Mouse (Mus musculus) lung, embryonic 15.5 days (tissue): Measurements from ENCODE around the gene Dgkd. TPM values are rescaled to one million over a fixed set of nuclear protein-coding genes. Genes with fewer than 3 reads are reported as not detected.

Experiments
- ATAC-seq: fragments of 200-750 bp; cut with Nextera tagmentation; 2 replicates; pipeline ENCODE4 v1.8.0; 2017; ENCODE audit warnings: moderate number of reproducible peaks, borderline replicate concordance; ENCODE audit not compliant: low FRiP score, low TSS enrichment; ENCODE audit errors: extremely low read depth
- H3K27ac ChIP-seq: fragments of 300-500 bp; sonication (generic); 2 replicates; pipeline ENCODE4 v1.5.1; 2015; ENCODE audit warnings: moderate library complexity, mild to moderate bottlenecking, inconsistent platforms
- H3K27me3 ChIP-seq: fragments of 300-500 bp; sonication (generic); 2 replicates; pipeline ENCODE4 v1.6.1; 2015; ENCODE audit warnings: inconsistent platforms
- H3K36me3 ChIP-seq: fragments of 300-500 bp; sonication (generic); 2 replicates; pipeline ENCODE4 v1.6.1; 2015; ENCODE audit warnings: inconsistent platforms
- H3K4me1 ChIP-seq: fragments of 300-500 bp; sonication (generic); 2 replicates; pipeline ENCODE4 v1.6.1; 2015; ENCODE audit warnings: inconsistent platforms
- H3K4me2 ChIP-seq: fragments of 300-500 bp; sonication (generic); 2 replicates; pipeline ENCODE4 v1.6.1; 2015; ENCODE audit warnings: inconsistent platforms, mild to moderate bottlenecking, moderate library complexity
- H3K4me3 ChIP-seq: fragments of 300-500 bp; sonication (generic); 2 replicates; pipeline ENCODE4 v1.5.1; 2015; ENCODE audit warnings: mild to moderate bottlenecking, inconsistent platforms
- H3K9ac ChIP-seq: fragments of 300-500 bp; sonication (generic); 2 replicates; pipeline ENCODE4 v1.6.1; 2015; ENCODE audit warnings: inconsistent platforms
- H3K9me3 ChIP-seq: fragments of 300-500 bp; sonication (generic); 2 replicates; pipeline ENCODE4 v1.6.1; 2016; ENCODE audit warnings: inconsistent platforms
- WGBS: fragments of 180-500 bp; shearing (Covaris S2); methylation state at CpG from one replicate; pipeline ENCODE4 v1.1.7; 2015; 5-methylcytosine and 5-hydroxymethylcytosine counted together
- polyA plus RNA-seq: library from polyadenylated mRNA; unstranded; fragments of >200 nt; fragmentation: Nextera tagmentation; extraction: Ambion mirVana; gene quantifications from 2 replicates; pipeline ENCODE4 v1.2.1, GENCODE M21; 2015

Dgkd gene
- polyA plus RNA-seq, 1 experiment from 2014 or later = 33.5 TPM

- WGBS = 64% methylated on average over 3 of the region's 3 CpGs
- Histone ChIP-seq H3K36me3 (peaks cover 48% of the 10 kb centered on the region), H3K27me3 (no peaks in the 10 kb centered on the region), H3K4me1 (no peaks in the 10 kb centered on the region), H3K4me3 (no peak overlapping the region), H3K9ac (no peak overlapping the region), H3K9me3 (no peaks in the 10 kb centered on the region), H3K27ac (no peak overlapping the region), H3K4me2 (no peak overlapping the region)
- ATAC-seq = no peak
Observed at GRCm38 (mm10) chr1:87920056-87920614, 67.0 kb downstream of the Dgkd start.

DNA sequence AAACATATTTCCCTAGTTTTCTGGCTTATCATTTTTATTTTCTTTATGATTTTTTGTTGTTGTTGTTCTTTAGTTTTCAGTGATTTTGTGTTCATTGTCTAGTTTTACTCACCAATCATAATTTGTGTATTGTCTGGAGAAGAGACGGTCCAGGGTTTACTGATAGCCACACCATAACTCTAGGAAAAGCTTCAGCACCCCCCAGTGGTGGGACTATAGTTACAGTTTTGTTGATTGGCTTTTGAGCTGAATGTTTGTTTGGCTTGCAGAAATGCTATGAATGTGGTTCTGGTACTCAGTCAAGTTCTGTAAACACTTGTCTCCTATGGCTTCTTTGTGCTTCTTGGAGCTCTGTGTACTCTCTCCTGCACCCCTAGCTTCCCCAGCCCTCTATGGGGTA, 69.6 kb downstream of the Dgkd start:
- Histone ChIP-seq H3K27me3 (no peaks in the 10 kb centered on the region), H3K9ac (no peak overlapping the region), H3K36me3 (peaks cover 65% of the 10 kb centered on the region), H3K4me2 (no peak overlapping the region), H3K9me3 (no peaks in the 10 kb centered on the region), H3K4me1 (no peaks in the 10 kb centered on the region), H3K4me3 (no peak overlapping the region), H3K27ac (no peak overlapping the region)
- WGBS = 36% methylated on average over 1 of the region's 1 CpGs
- ATAC-seq = no peak

DNA sequence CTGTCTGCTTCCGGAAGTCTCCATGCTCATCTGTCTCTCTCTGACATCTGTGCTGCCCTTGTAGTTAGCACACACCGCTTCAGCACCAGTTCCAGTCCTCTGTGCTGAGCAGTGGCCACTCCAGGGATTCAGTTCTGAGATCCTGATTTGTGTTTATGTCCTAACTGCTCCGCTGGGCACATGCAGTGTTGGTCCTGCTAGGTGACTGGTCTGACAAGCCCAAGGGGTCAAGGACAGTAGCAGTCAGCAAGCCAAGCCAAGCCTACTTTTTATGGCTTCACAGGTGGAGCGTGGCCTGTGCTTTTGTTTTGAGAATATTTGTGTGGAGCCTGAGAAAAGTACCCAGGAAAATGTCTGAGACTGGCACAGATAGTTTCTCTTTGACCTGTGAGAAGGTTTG, 71.8 kb downstream of the Dgkd start:
- Histone ChIP-seq H3K36me3 (peaks cover 57% of the 10 kb centered on the region), H3K9me3 (no peaks in the 10 kb centered on the region), H3K4me1 (no peaks in the 10 kb centered on the region), H3K9ac (no peak overlapping the region), H3K27me3 (no peaks in the 10 kb centered on the region), H3K4me2 (no peak overlapping the region), H3K27ac (no peak overlapping the region), H3K4me3 (no peak overlapping the region)
- ATAC-seq = no peak
- WGBS = 95% methylated on average over 4 of the region's 4 CpGs

DNA sequence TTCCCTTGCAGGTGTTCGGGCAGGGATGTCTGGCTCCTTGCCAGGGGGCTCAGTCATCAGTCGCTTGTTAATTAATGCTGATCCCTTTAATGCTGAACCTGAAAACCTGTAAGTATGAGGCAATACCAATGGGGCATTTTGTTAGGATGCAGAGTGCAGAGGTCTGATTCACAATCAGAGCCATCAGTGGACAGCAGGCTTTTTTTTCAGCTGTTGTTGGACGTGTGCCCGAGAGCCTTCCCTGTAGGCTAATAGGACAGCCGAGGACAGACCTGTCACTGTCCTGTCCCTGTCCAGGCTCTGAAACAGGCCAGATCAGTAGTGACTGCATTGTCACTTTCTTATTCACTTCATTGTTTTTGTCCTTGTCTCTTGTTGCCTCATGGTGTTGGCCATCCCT, 76.6 kb downstream of the Dgkd start:
- no peak overlapping the region for H3K4me2 ChIP-seq
- H3K9me3 ChIP-seq = no peaks in the 10 kb centered on the region
- H3K27me3 ChIP-seq = no peaks in the 10 kb centered on the region
- 59% methylated on average over 5 of the region's 5 CpGs for WGBS
- peaks cover 41% of the 10 kb centered on the region for H3K36me3 ChIP-seq
- H3K27ac ChIP-seq = no peak overlapping the region
- no peaks in the 10 kb centered on the region for H3K4me1 ChIP-seq
- H3K4me3 ChIP-seq = no peak overlapping the region
- no peak for ATAC-seq
- H3K9ac ChIP-seq = no peak overlapping the region

GRCm38 (mm10) chr1:87933051-87933450, 80.0 kb downstream of the Dgkd start:
- H3K4me2 ChIP-seq = no peak overlapping the region
- H3K4me3 ChIP-seq = no peak overlapping the region
- H3K9ac ChIP-seq = no peak overlapping the region
- no peak for ATAC-seq
- WGBS = 84% methylated on average over 5 of the region's 5 CpGs
- no peaks in the 10 kb centered on the region for H3K27me3 ChIP-seq
- H3K4me1 ChIP-seq = no peaks in the 10 kb centered on the region
- H3K9me3 ChIP-seq = no peaks in the 10 kb centered on the region
- H3K36me3 ChIP-seq = peaks cover 44% of the 10 kb centered on the region
- H3K27ac ChIP-seq = no peak overlapping the region

GRCm38 (mm10) chr1:87935095-87935494, 82.0 kb downstream of the Dgkd start:
- 88% methylated on average over 9 of the region's 9 CpGs for WGBS
- Histone ChIP-seq H3K4me3 (no peak overlapping the region), H3K27me3 (no peaks in the 10 kb centered on the region), H3K4me2 (no peak overlapping the region), H3K36me3 (peaks cover 54% of the 10 kb centered on the region), H3K27ac (no peak overlapping the region), H3K9ac (no peak overlapping the region), H3K4me1 (no peaks in the 10 kb centered on the region), H3K9me3 (no peaks in the 10 kb centered on the region)
- no peak for ATAC-seq

DNA sequence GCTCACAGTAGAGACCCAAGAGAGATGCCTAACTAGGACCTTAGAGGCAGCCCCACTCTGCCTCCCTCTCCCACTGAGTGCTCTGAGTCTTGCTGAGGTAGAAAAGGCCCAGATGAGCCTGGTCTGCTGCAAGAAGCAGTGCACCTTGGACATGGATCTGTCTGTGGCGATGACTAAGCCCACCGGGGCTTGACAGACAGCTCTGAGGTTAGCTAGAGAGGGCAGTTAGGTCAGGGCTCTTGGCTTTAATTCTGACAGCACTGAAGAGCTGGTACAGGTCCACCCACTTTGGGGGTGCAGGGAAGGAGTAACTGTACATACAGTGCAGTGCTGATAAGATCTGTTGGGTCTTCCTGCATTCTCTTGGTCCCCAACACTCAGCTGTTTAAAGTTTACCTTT, 82.5 kb downstream of the Dgkd start:
- H3K9ac ChIP-seq = no peak overlapping the region
- no peak for ATAC-seq
- H3K9me3 ChIP-seq = no peaks in the 10 kb centered on the region
- whole genome bisulfite sequencing = 82% methylated on average over 2 of the region's 2 CpGs
- no peak overlapping the region for H3K27ac ChIP-seq
- peaks cover 58% of the 10 kb centered on the region for H3K36me3 ChIP-seq
- no peak overlapping the region for H3K4me3 ChIP-seq
- H3K27me3 ChIP-seq = no peaks in the 10 kb centered on the region
- no peaks in the 10 kb centered on the region for H3K4me1 ChIP-seq
- H3K4me2 ChIP-seq = no peak overlapping the region

DNA sequence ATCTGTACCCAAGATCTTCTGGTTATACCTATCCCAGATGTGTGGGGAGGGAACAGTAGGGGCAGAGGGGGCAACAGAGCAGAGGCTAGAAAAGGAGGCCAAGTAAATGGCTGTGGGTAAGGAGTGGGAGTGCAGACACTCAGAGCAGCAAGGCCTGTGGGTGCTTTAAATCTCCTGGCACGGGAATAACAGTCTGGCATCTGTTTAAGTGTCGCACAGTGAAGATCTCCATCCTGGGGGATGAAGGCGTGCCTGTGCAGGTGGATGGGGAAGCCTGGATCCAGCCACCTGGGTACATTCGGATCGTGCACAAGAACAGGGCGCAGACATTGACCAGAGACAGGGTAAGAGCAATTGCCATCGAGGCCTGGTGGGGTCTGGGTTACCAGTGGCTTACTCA, 83.0 kb downstream of the Dgkd start:
- Histone ChIP-seq H3K4me1 (no peaks in the 10 kb centered on the region), H3K4me3 (no peak overlapping the region)

DNA sequence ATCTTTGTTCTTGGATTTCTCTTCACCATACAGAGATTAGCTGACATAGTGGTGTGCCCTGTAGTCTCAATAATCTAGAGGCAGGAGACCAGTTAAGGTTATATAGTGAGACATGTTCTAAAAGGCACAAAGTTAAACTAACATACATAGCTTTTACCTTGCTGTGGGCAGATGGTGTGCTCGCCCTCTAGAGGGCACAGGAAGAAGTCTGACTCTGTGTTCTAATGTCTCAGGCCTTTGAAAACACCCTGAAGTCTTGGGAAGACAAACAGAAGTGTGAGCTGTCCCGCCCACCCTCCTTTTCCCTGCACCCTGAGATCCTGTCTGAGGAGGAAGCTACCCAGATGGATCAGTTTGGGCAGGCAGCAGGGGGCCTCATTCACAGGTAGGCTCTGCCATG, 83.4 kb downstream of the Dgkd start:
- Histone ChIP-seq H3K9ac (no peak overlapping the region), H3K4me3 (no peak overlapping the region), H3K36me3 (peaks cover 67% of the 10 kb centered on the region), H3K4me1 (no peaks in the 10 kb centered on the region), H3K27me3 (no peaks in the 10 kb centered on the region), H3K4me2 (no peak overlapping the region), H3K9me3 (no peaks in the 10 kb centered on the region), H3K27ac (no peak overlapping the region)
- ATAC-seq = no peak
- WGBS = 38% methylated on average over 2 of the region's 2 CpGs

More for the DNA sequence above, 83.0 kb downstream of the Dgkd start:
- Histone ChIP-seq H3K4me2 (no peak overlapping the region), H3K9me3 (no peaks in the 10 kb centered on the region), H3K36me3 (peaks cover 63% of the 10 kb centered on the region), H3K9ac (no peak overlapping the region), H3K27me3 (no peaks in the 10 kb centered on the region), H3K27ac (no peak overlapping the region)
- ATAC-seq = no peak
- 90% methylated on average over 7 of the region's 7 CpGs for WGBS

DNA sequence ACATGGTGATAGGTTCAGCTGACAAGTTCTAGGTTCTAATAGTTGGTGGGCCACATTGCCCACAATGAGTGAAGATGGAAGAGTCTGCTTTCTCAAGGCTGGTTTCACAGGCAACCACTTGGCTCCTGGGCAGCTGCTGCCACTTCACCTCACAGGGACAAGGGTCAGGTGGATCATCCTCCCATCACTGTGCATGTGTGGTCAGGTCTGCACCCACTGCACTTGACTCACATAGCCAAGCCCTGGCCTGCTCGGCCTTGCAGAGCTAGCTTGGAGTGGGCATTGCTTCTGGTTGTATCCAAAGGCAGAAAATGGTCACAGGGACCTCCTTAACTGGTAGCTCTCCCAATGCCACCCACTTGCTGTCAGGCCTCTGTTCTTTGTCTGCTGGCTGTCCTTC, 88.7 kb downstream of the Dgkd start:
- 94% methylated on average over 1 of the region's 1 CpGs for WGBS
- H3K27ac ChIP-seq = no peak overlapping the region

DNA sequence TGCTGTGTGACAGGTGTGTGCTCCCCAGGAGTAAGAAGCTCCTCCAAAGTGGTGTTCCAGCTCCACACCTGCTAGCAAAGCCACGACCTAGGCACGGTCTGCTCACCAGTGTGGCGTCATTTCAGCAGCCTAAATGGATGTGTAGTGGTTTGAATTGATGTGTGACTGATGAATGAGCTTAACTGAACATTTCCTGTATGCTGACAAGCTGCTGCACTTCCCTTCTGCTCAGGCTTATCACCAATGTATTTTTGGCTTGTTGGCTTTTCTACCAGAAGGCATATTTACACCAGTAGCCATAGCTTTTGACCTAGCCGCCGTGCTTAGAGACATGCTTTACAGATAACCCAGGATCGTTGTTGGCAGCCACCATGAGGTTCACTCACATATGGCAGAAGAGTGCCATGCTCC, 94.6 kb downstream of the Dgkd start:
- Histone ChIP-seq H3K4me2 (no peak overlapping the region), H3K4me1 (no peaks in the 10 kb centered on the region), H3K9ac (no peak overlapping the region), H3K9me3 (no peaks in the 10 kb centered on the region), H3K4me3 (no peak overlapping the region), H3K36me3 (peaks cover 91% of the 10 kb centered on the region), H3K27ac (no peak overlapping the region), H3K27me3 (no peaks in the 10 kb centered on the region)
- no peak for ATAC-seq
- WGBS = 72% methylated on average over 6 of the region's 6 CpGs

More for the DNA sequence above, 88.7 kb downstream of the Dgkd start:
- Histone ChIP-seq H3K36me3 (peaks cover 97% of the 10 kb centered on the region), H3K9ac (no peak overlapping the region), H3K4me2 (no peak overlapping the region), H3K27me3 (no peaks in the 10 kb centered on the region), H3K4me3 (no peak overlapping the region), H3K9me3 (no peaks in the 10 kb centered on the region), H3K4me1 (no peaks in the 10 kb centered on the region)
- ATAC-seq = no peak

DNA sequence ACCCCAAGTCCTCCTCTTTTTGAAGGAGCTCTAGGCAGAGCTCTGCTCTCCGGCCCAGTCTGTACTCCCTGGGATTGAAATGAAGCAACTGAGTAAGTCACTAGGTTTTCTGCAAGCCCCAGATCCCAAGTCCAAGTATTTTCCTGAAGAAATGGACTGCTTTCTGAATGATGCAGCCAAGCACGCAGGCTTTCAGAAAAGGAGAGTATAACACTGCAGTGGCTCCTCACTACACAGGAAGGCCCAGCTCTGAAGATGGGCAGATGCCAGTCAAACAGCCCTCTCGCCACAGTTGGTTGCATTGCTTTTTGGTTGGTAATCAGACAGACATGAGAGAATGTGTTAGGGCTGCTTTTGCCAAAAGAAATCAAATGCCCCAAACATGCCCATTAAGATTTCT, 98.6 kb downstream of the Dgkd start:
- no peak overlapping the region for H3K4me2 ChIP-seq
- no peak overlapping the region for H3K27ac ChIP-seq
- no peak for ATAC-seq
- H3K36me3 ChIP-seq = peaks cover 90% of the 10 kb centered on the region
- H3K4me1 ChIP-seq = no peaks in the 10 kb centered on the region
- no peaks in the 10 kb centered on the region for H3K27me3 ChIP-seq
- 90% methylated on average over 3 of the region's 3 CpGs for WGBS
- H3K9ac ChIP-seq = no peak overlapping the region
- H3K9me3 ChIP-seq = no peaks in the 10 kb centered on the region
- no peak overlapping the region for H3K4me3 ChIP-seq

- H3K4me3 ChIP-seq = no peak overlapping the region
- H3K27ac ChIP-seq = no peak overlapping the region
- peaks cover 91% of the 10 kb centered on the region for H3K36me3 ChIP-seq
- H3K27me3 ChIP-seq = no peaks in the 10 kb centered on the region
- 73% methylated on average over 3 of the region's 3 CpGs for WGBS
- H3K4me1 ChIP-seq = no peaks in the 10 kb centered on the region
- H3K9ac ChIP-seq = no peak overlapping the region
- no peaks in the 10 kb centered on the region for H3K9me3 ChIP-seq
- no peak overlapping the region for H3K4me2 ChIP-seq
- ATAC-seq = no peak
Observed at GRCm38 (mm10) chr1:87953073-87953472, 100.0 kb downstream of the Dgkd start.
